In genomic region chr13:99352758-99353489, GRCm38 (mm10) we compare ENCODE assay signal across 8 mouse cellular contexts. TPM values are rescaled to one million over a fixed set of nuclear protein-coding genes. Genes with fewer than 3 reads are reported as not detected.
DNase-seq lines count a peak whose midpoint lies in the region; ATAC-seq lines count a peak whose summit lies in the region.

No protein-coding gene starts in this region.

- H3K4me2 ChIP-seq in hindbrain, embryonic 16.5 days (ENCODE audit: low read length): peak overlapping the region; percentile 79

- H3K27ac ChIP-seq in hindbrain, embryonic 16.5 days (ENCODE audit: low read depth, low read length): peak overlapping the region; percentile 86
- H3K27ac ChIP-seq in macrophage: peak overlapping the region; percentile 60

- peak overlapping the region; percentile 65; the same call in 1 of the 2 replicates for H3K9ac ChIP-seq in hindbrain, embryonic 16.5 days (ENCODE audit: low read depth, low read length)

- peak; percentile 91 for DNase-seq in WW6 (ENCODE audit: low read depth, low spot score)
- DNase-seq in cerebellum, postnatal 4 days (ENCODE audit: low spot score in 2 of 2): peak; percentile 79 to 92
- peak; percentile 96 for DNase-seq in gastrocnemius, adult 18-20 months (ENCODE audit: low spot score)
- peak; percentile 95 to 98 for DNase-seq in left cerebral cortex, adult 18-20 months (ENCODE audit: low spot score in 2 of 2)
- DNase-seq in right cerebral cortex, adult 18-20 months: peak; percentile 98
- DNase-seq in urinary bladder, postnatal 10 days (ENCODE audit: low spot score): peak; percentile 74

- H3K9me3 ChIP-seq in hindbrain, embryonic 16.5 days (ENCODE audit: control insufficient read depth, low read length): no peaks in the 10 kb centered on the region

- peaks cover 7% of the 10 kb centered on the region; the same call in 1 of the 2 replicates for H3K36me3 ChIP-seq in hindbrain, embryonic 16.5 days (ENCODE audit: control insufficient read depth, insufficient read depth, low read length)
- H3K36me3 ChIP-seq in macrophage (ENCODE audit: inconsistent target): peaks cover 5% of the 10 kb centered on the region

- WGBS in hindbrain, embryonic 16.5 days: 11% methylated on average over 28 of the region's 28 CpGs
- WGBS in macrophage (ENCODE audit: missing documents): 12% methylated on average over 28 of the region's 28 CpGs

- no peaks in the 10 kb centered on the region for H3K27me3 ChIP-seq in hindbrain, embryonic 16.5 days (replicated peaks; ENCODE audit: control insufficient read depth, insufficient read depth, low read length)

- peak; percentile 100 for ATAC-seq in hindbrain, embryonic 16.5 days

- peaks cover 5% of the 10 kb centered on the region for H3K4me1 ChIP-seq in hindbrain, embryonic 16.5 days (ENCODE audit: control insufficient read depth, insufficient read depth, low read depth, low read length)

- peak overlapping the region; percentile 41 for H3K4me3 ChIP-seq in hindbrain, embryonic 16.5 days (ENCODE audit: low read length)
- peak overlapping the region; percentile 17; the same call in 1 of the 2 replicates for H3K4me3 ChIP-seq in macrophage (ENCODE audit: inconsistent target)

- H3K79me2 ChIP-seq in macrophage (ENCODE audit: inconsistent target): no peaks in the 10 kb centered on the region; the same call in 1 of the 2 replicates

RNA-seq across cellular contexts. Expression of gene Mrps27, which starts 8.3 kb away (rescaled TPM):
- total RNA-seq in gastrocnemius, adult 18-20 months (2021): 10 to 100 TPM; 25.2 to 26.0 TPM
- 46.8 and 47.6 TPM in 2 replicates for polyA plus RNA-seq in hindbrain, embryonic 16.5 days (2015; fragmentation: Nextera tagmentation; extraction: Ambion mirVana)
- 10 to 100 TPM; 28.3 to 29.5 TPM for total RNA-seq in left cerebral cortex, adult 18-20 months (2021)
- 10 to 100 TPM in 3 of 26 experiments, 1 to 10 TPM in 23; 1.2 to 11.1 (median 7.7) TPM for total RNA-seq in macrophage (2018; cell fraction: chromatin; rRNA removed)
- total RNA-seq in macrophage (2018; cell fraction: cytosol; rRNA removed): 10 to 100 TPM in 17 of 26 experiments, 1 to 10 TPM in 9; 5.5 to 13.7 (median 10.9) TPM
- total RNA-seq in macrophage (2018; cell fraction: nucleus; rRNA removed): 10 to 100 TPM in 6 of 26 experiments, 1 to 10 TPM in 20; 2.8 to 14.6 (median 8.8) TPM
- polyA plus RNA-seq in macrophage (2018): 10.1 to 23.1 TPM (median 12.5 TPM) in 3 replicates

RNA-seq across cellular contexts. Expression of gene Ptcd2, which starts 8.4 kb away (rescaled TPM):
- 10 to 100 TPM; 24.7 to 25.2 TPM for total RNA-seq in gastrocnemius, adult 18-20 months (2021)
- polyA plus RNA-seq in hindbrain, embryonic 16.5 days (2015; fragmentation: Nextera tagmentation; extraction: Ambion mirVana): 53.6 and 59.4 TPM in 2 replicates
- total RNA-seq in left cerebral cortex, adult 18-20 months (2021): 10 to 100 TPM; 29.5 to 30.7 TPM
- 10 to 100 TPM in 14 of 26 experiments, 1 to 10 TPM in 12; 1.5 to 22.9 (median 10.7) TPM for total RNA-seq in macrophage (2018; cell fraction: chromatin; rRNA removed)
- total RNA-seq in macrophage (2018; cell fraction: cytosol; rRNA removed): 10 to 100 TPM; 10.6 to 41.1 (median 27.2) TPM
- 10 to 100 TPM in 16 of 26 experiments, 1 to 10 TPM in 10; 5.7 to 27.1 (median 12.2) TPM for total RNA-seq in macrophage (2018; cell fraction: nucleus; rRNA removed)
- polyA plus RNA-seq in macrophage (2018): 26.4 to 27.2 TPM (median 26.7 TPM) in 3 replicates

Comparison
In these comparisons a context has a peak if more than half of its experiments do, and no peak if none do; other contexts are left out.
1. Peak in every context shown above with its lines: DNase-seq, ATAC-seq, H3K4me3 ChIP-seq and H3K27ac ChIP-seq.